Mouse (Mus musculus) liver (tissue): Measurements from ENCODE around the gene Gpsm1.

ENCODE experiments used
- DNase-seq: peaks from one replicate; pipeline ENCODE4 v3.0.0-alpha.2; 2020; ENCODE audit warnings: mixed read lengths

The Gpsm1 gene

GRCm38 (mm10) chr2:26315072-26315924 is at the start of gene Gpsm1:
TSS of gene Gpsm1 (plus strand) at chr2:26315515.
- peak; percentile 79 for DNase-seq

DNA sequence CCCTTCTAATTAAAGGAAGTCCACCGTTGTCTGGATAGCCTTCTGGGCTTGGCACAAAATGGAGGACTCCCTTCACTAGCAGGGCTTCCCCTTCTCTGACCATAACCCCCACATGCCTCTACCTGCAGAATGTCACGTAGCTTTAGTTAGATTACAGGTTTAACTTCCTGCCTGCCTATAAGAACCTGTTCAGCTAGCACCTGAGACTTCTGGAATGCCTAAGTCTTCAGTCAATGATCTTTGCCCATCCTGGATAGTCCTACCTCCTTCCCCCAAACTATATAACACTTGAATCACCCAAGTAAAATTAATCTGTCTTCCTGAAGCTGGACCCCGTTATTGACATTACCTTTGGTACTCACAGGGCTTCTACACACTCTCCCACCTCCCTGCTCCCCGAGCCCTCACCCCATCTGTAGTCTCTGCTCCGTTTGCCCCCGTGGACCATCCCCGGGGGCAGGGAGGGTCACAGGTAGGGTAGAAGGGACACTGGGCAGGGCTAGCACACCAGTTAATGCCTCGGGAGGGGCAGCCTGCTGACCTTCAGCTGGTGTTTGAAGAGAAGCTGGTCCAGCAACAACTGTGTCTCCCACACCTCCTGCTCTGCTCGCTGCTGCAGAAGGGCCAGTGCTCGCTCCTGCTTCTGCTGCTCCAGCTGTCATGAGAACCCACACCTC is 49.1 kb upstream of the Gpsm1 start:
- DNase-seq = no peak

GRCm38 (mm10) chr2:26268216-26268615 is 47.1 kb upstream of the Gpsm1 start:
- DNase-seq = no peak

DNA sequence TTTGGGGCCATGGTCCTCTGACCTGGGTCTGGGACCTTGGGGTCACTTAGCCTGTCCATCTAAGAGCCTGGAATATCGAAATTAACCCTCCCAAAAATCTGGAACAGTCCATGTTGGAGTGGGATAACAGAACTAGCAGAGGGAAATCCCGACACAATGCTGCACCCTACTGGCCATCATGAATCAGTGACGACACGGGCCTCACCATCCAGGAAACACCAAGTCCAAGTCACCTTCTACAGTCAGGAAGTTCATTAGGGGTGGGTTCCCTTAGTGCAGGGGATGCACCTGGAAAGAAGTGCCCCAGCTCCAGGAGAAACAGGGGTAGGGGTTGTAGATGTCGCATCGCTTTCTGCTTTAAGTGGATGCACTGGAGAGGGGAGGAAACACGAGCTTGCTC is 41.7 kb upstream of the Gpsm1 start:
- peak; percentile 33 for DNase-seq

DNA sequence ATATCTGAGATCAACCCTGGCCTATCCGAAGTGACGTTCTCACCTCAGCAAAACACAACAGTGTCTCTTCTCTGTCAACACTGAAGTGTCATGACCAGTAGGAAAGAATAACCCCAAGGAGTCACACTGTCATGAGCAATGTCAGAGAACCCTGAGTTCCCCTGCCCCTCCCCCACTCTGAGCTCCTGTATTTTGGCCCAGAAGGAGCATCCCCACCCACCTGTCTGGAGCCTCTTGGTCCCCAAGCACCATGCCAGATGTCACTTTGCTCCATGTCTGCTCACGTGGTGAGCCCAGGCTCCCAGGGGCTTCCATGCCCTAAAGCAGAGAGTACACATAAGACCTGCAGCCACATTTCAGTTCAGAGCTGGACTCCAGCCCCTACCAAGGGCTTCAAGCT is 35.6 kb upstream of the Gpsm1 start:
- DNase-seq = no peak

GRCm38 (mm10) chr2:26280594-26280993 is 34.7 kb upstream of the Gpsm1 start:
- no peak for DNase-seq

GRCm38 (mm10) chr2:26285804-26286203 is 29.5 kb upstream of the Gpsm1 start:
- no peak for DNase-seq

- no peak for DNase-seq
Observed at GRCm38 (mm10) chr2:26286391-26286790, 28.9 kb upstream of the Gpsm1 start.

- DNase-seq = no peak
Observed at GRCm38 (mm10) chr2:26290133-26290532, 25.2 kb upstream of the Gpsm1 start.

DNA sequence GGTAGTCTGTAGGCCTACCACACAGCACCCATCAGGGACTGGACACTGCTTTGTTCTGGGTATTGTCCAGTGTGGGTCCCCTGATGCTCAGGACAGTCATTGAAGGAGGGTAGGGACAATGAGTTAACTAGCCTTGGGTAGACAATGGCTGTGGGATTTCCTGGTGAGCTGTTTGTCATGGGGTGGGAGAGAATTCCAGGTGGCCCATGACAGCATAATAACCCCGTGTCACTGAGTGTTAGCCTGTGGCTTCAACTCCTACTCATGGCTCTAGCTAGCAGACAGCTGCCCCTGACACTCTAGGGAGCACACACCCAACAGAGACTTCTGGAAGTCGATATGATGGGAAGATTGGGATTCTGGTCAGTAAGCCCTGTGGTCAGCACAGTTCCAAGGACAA is 20.9 kb upstream of the Gpsm1 start, which contains the start of gene Ccdc187:
Gene Ccdc187 (minus strand): TSS at position 101 of the 400 bp plus-strand sequence.
- no peak for DNase-seq

- no peak for DNase-seq
Observed at GRCm38 (mm10) chr2:26296606-26297195, 18.6 kb upstream of the Gpsm1 start.

GRCm38 (mm10) chr2:26298208-26298855 is 17.0 kb upstream of the Gpsm1 start:
- DNase-seq = peak; percentile 18

DNA sequence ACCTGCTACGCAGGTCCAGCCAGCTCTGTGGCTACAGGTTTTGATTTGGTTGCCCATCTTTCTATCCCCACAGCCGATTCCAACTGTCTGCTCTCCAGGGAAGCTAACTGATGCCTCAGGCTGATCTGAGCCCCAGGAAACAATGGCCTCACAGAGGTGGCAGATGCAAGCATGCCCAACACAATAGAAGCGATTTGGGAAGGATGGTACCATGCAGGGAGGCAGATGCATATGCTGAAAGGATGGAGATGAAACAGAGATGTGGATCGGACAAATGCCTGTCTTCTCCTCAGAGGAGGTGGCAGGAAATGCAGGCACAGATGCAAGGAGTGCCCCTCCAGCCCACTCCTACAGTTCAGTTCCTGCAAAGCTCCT is 16.5 kb upstream of the Gpsm1 start:
- no peak for DNase-seq

GRCm38 (mm10) chr2:26299336-26299735 is 16.0 kb upstream of the Gpsm1 start:
- DNase-seq = no peak

- peak; percentile 17 for DNase-seq
Observed at GRCm38 (mm10) chr2:26300161-26300807, 15.0 kb upstream of the Gpsm1 start.

- peak; percentile 75 for DNase-seq
Observed at GRCm38 (mm10) chr2:26300808-26301174, 14.5 kb upstream of the Gpsm1 start.

- DNase-seq = no peak
Observed at GRCm38 (mm10) chr2:26302005-26302503, 13.3 kb upstream of the Gpsm1 start.

DNA sequence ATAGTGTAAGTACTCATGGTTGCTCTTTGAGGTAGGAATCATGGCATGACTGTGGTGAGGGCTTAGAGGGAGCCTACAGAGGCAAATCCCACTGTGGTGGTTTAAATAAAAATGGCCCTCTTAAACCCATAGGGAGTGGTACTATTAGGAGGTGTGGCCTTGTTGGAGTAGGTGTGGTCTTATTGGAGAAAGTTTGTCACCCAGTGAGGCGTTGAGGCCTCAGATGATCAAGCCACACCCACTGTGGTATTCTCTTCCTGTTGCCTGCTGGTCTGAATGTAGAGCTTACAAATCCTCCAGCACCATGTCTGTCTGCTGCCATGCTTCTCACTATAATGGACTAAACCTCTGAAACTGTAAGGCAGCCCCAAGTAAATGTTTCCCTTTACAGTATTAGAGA is 10.6 kb upstream of the Gpsm1 start:
- DNase-seq = no peak

DNA sequence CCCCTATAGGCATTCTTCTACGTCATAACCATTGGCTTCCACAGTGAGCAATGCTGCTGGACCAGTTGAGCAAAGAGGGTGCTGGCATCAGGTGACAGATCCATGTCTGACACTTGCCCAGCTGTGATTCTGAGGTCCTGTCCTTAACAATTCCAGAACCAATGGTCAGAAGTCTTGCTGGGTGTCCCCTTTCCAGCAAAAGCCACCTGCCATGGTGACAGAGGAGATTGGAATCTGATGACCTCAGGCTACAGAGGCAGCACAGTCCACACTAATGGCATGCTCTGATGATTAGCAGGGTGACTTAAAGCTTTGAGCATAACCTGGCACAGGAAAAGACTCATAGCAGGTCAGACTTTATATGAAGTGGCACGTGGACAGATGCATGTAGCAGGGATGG is 9.8 kb upstream of the Gpsm1 start:
- no peak for DNase-seq

DNA sequence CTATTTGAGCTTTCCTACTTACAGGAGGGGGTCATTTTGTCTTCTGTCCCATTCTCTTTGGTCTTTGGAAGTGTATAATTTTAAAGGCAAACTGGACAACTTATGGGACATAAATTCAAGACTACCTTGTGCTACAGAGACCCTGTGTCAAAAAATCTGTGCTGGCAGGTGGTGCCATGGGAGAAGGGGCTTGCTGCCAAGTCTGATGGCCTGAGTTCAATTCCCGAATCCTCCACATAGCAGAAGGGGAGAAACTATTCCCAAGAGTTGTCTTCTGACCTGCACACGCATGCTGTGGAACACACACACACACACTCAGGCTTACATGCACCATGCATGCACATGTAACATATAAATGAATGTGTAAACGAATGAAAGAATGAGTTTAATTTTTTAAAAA is 8.6 kb upstream of the Gpsm1 start:
- DNase-seq = no peak

- peak; percentile 16 for DNase-seq
Observed at GRCm38 (mm10) chr2:26309739-26310138, 5.6 kb upstream of the Gpsm1 start.

GRCm38 (mm10) chr2:26311936-26312335 is 3.4 kb upstream of the Gpsm1 start:
- DNase-seq = no peak

DNA sequence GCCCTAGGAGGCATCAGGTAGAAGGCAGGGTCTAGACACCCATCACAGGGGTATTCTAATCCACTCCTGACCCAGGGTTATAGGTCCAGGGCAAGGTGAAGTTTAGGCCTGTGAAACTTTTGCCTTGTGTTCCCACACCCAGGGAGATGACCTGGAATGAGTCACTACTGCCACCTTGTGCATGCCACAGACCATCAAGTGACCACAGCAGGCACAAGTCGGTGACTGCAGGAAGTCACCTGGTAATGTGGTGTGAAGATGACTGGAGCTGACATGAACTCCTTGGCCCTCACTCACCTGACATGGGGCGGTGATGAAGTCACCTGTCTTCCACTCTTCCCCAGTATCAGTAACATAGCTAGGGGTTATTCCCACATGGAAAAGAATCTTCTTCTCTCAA is 2.5 kb upstream of the Gpsm1 start:
- DNase-seq = no peak
